Comparison of ENCODE assay signal across 8 mouse cellular contexts in genomic region chr3:87988068-87988467, GRCm38 (mm10). TPM values are rescaled to one million over a fixed set of nuclear protein-coding genes. Genes with fewer than 3 reads are reported as not detected.
DNase-seq lines count a peak whose midpoint lies in the region; ATAC-seq lines count a peak whose summit lies in the region.

No protein-coding gene starts in this region.

- peaks cover 22% of the 10 kb centered on the region for H3K4me1 ChIP-seq in liver, embryonic 11.5 days (replicated peaks; ENCODE audit: control insufficient read depth, insufficient read depth, low read length)
- peaks cover 50% of the 10 kb centered on the region for H3K4me1 ChIP-seq in embryonic facial prominence, embryonic 15.5 days
- H3K4me1 ChIP-seq in intestine, embryonic 14.5 days (replicated peaks; ENCODE audit: control insufficient read depth, insufficient read depth, low read length): peaks cover 39% of the 10 kb centered on the region
- peaks cover 29% of the 10 kb centered on the region for H3K4me1 ChIP-seq in neural tube, embryonic 14.5 days (ENCODE audit: control insufficient read depth, insufficient read depth, low read length)

- no peaks in the 10 kb centered on the region for H3K36me3 ChIP-seq in liver, embryonic 11.5 days (ENCODE audit: control insufficient read depth, insufficient read depth, low read length)
- no peaks in the 10 kb centered on the region for H3K36me3 ChIP-seq in embryonic facial prominence, embryonic 15.5 days
- H3K36me3 ChIP-seq in intestine, embryonic 14.5 days (ENCODE audit: control insufficient read depth, insufficient read depth, low read length): no peaks in the 10 kb centered on the region
- no peaks in the 10 kb centered on the region for H3K36me3 ChIP-seq in neural tube, embryonic 14.5 days (ENCODE audit: control insufficient read depth, insufficient read depth, low read length)

- H3K4me3 ChIP-seq in liver, embryonic 11.5 days (ENCODE audit: low read depth, low read length): peak overlapping the region; percentile 45
- peak overlapping the region; percentile 49 for H3K4me3 ChIP-seq in embryonic facial prominence, embryonic 15.5 days (replicated peaks)
- H3K4me3 ChIP-seq in intestine, embryonic 14.5 days (ENCODE audit: low read depth, low read length): peak overlapping the region; percentile 38
- H3K4me3 ChIP-seq in neural tube, embryonic 14.5 days (ENCODE audit: low read depth, low read length): peak overlapping the region; percentile 31

- H3K4me2 ChIP-seq in liver, embryonic 11.5 days: peak overlapping the region; percentile 75
- peak overlapping the region; percentile 88 for H3K4me2 ChIP-seq in embryonic facial prominence, embryonic 15.5 days (replicated peaks)
- peak overlapping the region; percentile 72 for H3K4me2 ChIP-seq in intestine, embryonic 14.5 days (ENCODE audit: low read length)
- H3K4me2 ChIP-seq in neural tube, embryonic 14.5 days (ENCODE audit: low read depth, low read length): peak overlapping the region; percentile 56

- DNase-seq in liver, embryonic 11.5 days (ENCODE audit: low spot score): no peak
- no peak for DNase-seq in liver
- no peak for DNase-seq in intestine, embryonic 14.5 days (ENCODE audit: low spot score)
- no peak for DNase-seq in spleen, adult 12 weeks (ENCODE audit: low spot score)
- DNase-seq in gastrocnemius, postnatal 36 days: no peak
- no peak for DNase-seq in testis, postnatal 10 days (ENCODE audit: low spot score)

- peaks cover 40% of the 10 kb centered on the region for H3K27me3 ChIP-seq in liver, embryonic 11.5 days (replicated peaks; ENCODE audit: control insufficient read depth, insufficient read depth, low read length)
- H3K27me3 ChIP-seq in embryonic facial prominence, embryonic 15.5 days: peaks cover 49% of the 10 kb centered on the region
- H3K27me3 ChIP-seq in intestine, embryonic 14.5 days (replicated peaks; ENCODE audit: control insufficient read depth, insufficient read depth, low read length): peaks cover 48% of the 10 kb centered on the region
- H3K27me3 ChIP-seq in neural tube, embryonic 14.5 days (ENCODE audit: control insufficient read depth, insufficient read depth, low read length): no peaks in the 10 kb centered on the region; the same call in 1 of the 2 replicates

- intact Hi-C loops in gastrocnemius, postnatal 36 days (cut with DNase I): no loop called here

- H3K9me3 ChIP-seq in liver, embryonic 11.5 days (ENCODE audit: control insufficient read depth, low read length): no peaks in the 10 kb centered on the region
- H3K9me3 ChIP-seq in embryonic facial prominence, embryonic 15.5 days (replicated peaks): no peaks in the 10 kb centered on the region
- no peaks in the 10 kb centered on the region for H3K9me3 ChIP-seq in intestine, embryonic 14.5 days (ENCODE audit: control insufficient read depth, low read length)
- H3K9me3 ChIP-seq in neural tube, embryonic 14.5 days (ENCODE audit: control insufficient read depth, low read length): no peaks in the 10 kb centered on the region

- 9% methylated on average over 15 of the region's 15 CpGs for WGBS in liver, embryonic 11.5 days
- 2% methylated on average over 15 of the region's 15 CpGs for WGBS in embryonic facial prominence, embryonic 15.5 days
- WGBS in intestine, embryonic 14.5 days: 4% methylated on average over 15 of the region's 15 CpGs
- 10% methylated on average over 15 of the region's 15 CpGs for WGBS in neural tube, embryonic 14.5 days

- ATAC-seq in liver, embryonic 11.5 days (replicated peaks; ENCODE audit: low FRiP score): 0 out of 2 replicates have a peak, but pooled peaks have one; percentile 0
- no peak for ATAC-seq in embryonic facial prominence, embryonic 15.5 days (ENCODE audit: insufficient number of reproducible peaks, low FRiP score, low TSS enrichment, low read depth)
- ATAC-seq in intestine, embryonic 14.5 days (replicated peaks; ENCODE audit: low FRiP score, low TSS enrichment, low read depth): no peak
- no peak for ATAC-seq in neural tube, embryonic 14.5 days (ENCODE audit: low read depth)

- no peak overlapping the region for H3K27ac ChIP-seq in liver, embryonic 11.5 days (ENCODE audit: low read depth, low read length)
- no peak overlapping the region for H3K27ac ChIP-seq in embryonic facial prominence, embryonic 15.5 days (replicated peaks)
- H3K27ac ChIP-seq in intestine, embryonic 14.5 days (ENCODE audit: low read depth): no peak overlapping the region
- peak overlapping the region; percentile 58; the same call in 1 of the 2 replicates for H3K27ac ChIP-seq in neural tube, embryonic 14.5 days (ENCODE audit: low read depth, low read length)

- H3K9ac ChIP-seq in liver, embryonic 11.5 days (ENCODE audit: low read depth, low read length): no peak overlapping the region
- H3K9ac ChIP-seq in embryonic facial prominence, embryonic 15.5 days: no peak overlapping the region
- H3K9ac ChIP-seq in intestine, embryonic 14.5 days (ENCODE audit: low read length): no peak overlapping the region
- peak overlapping the region; percentile 49 for H3K9ac ChIP-seq in neural tube, embryonic 14.5 days (replicated peaks; ENCODE audit: low read depth, low read length)

RNA-seq across cellular contexts. Expression of gene Bcan, which starts 12.0 kb away (rescaled TPM):
- polyA plus RNA-seq in liver, embryonic 11.5 days (2014; fragmentation: Nextera tagmentation; extraction: Ambion mirVana): 0.08 TPM in 1 of 2 replicates, not detected in the other
- polyA plus RNA-seq in embryonic facial prominence, embryonic 15.5 days (2015; fragmentation: Nextera tagmentation; extraction: Ambion mirVana): 0.38 and 0.61 TPM in 2 replicates
- 0.26 and 0.73 TPM in 2 replicates for polyA plus RNA-seq in intestine, embryonic 14.5 days (2014; fragmentation: Nextera tagmentation; extraction: Ambion mirVana)
- 79.5 and 107 TPM in 2 replicates for polyA plus RNA-seq in neural tube, embryonic 14.5 days (2014; fragmentation: Nextera tagmentation; extraction: Ambion mirVana)
- total RNA-seq in gastrocnemius, postnatal 36 days (2021): under 1 TPM; 0.08 to 0.17 TPM

RNA-seq across cellular contexts. Expression of gene Nes, which starts 17.2 kb away (rescaled TPM):
- polyA plus RNA-seq in liver, embryonic 11.5 days (2014; fragmentation: Nextera tagmentation; extraction: Ambion mirVana): 4.9 and 5.8 TPM in 2 replicates
- 41.9 and 57.3 TPM in 2 replicates for polyA plus RNA-seq in embryonic facial prominence, embryonic 15.5 days (2015; fragmentation: Nextera tagmentation; extraction: Ambion mirVana)
- 11.9 and 13.4 TPM in 2 replicates for polyA plus RNA-seq in intestine, embryonic 14.5 days (2014; fragmentation: Nextera tagmentation; extraction: Ambion mirVana)
- polyA plus RNA-seq in neural tube, embryonic 14.5 days (2014; fragmentation: Nextera tagmentation; extraction: Ambion mirVana): 11.1 and 16.7 TPM in 2 replicates
- 10 to 100 TPM; 15.4 to 20.5 TPM for total RNA-seq in gastrocnemius, postnatal 36 days (2021)

RNA-seq across cellular contexts. Expression of gene Hapln2, which starts 39.3 kb away (rescaled TPM):
- not detected in 2 replicates for polyA plus RNA-seq in liver, embryonic 11.5 days (2014; fragmentation: Nextera tagmentation; extraction: Ambion mirVana)
- polyA plus RNA-seq in embryonic facial prominence, embryonic 15.5 days (2015; fragmentation: Nextera tagmentation; extraction: Ambion mirVana): 0.31 and 0.35 TPM in 2 replicates
- polyA plus RNA-seq in intestine, embryonic 14.5 days (2014; fragmentation: Nextera tagmentation; extraction: Ambion mirVana): 0.13 TPM in 1 of 2 replicates, not detected in the other
- 0.39 and 0.76 TPM in 2 replicates for polyA plus RNA-seq in neural tube, embryonic 14.5 days (2014; fragmentation: Nextera tagmentation; extraction: Ambion mirVana)
- under 1 TPM in 1 of 2 experiments, not detected in 1; 0.42 TPM for total RNA-seq in gastrocnemius, postnatal 36 days (2021)

RNA-seq across cellular contexts. Expression of gene Crabp2, which starts 39.6 kb away (rescaled TPM):
- polyA plus RNA-seq in liver, embryonic 11.5 days (2014; fragmentation: Nextera tagmentation; extraction: Ambion mirVana): 24.9 and 29.9 TPM in 2 replicates
- polyA plus RNA-seq in embryonic facial prominence, embryonic 15.5 days (2015; fragmentation: Nextera tagmentation; extraction: Ambion mirVana): 200 and 206 TPM in 2 replicates
- 9.7 and 14.4 TPM in 2 replicates for polyA plus RNA-seq in intestine, embryonic 14.5 days (2014; fragmentation: Nextera tagmentation; extraction: Ambion mirVana)
- 45.5 and 103 TPM in 2 replicates for polyA plus RNA-seq in neural tube, embryonic 14.5 days (2014; fragmentation: Nextera tagmentation; extraction: Ambion mirVana)
- total RNA-seq in gastrocnemius, postnatal 36 days (2021): under 1 TPM; 0.37 to 0.48 TPM

RNA-seq across cellular contexts. Expression of gene Gpatch4, which starts 54.8 kb away (rescaled TPM):
- 60.6 and 60.7 TPM in 2 replicates for polyA plus RNA-seq in liver, embryonic 11.5 days (2014; fragmentation: Nextera tagmentation; extraction: Ambion mirVana)
- 28.5 and 35.8 TPM in 2 replicates for polyA plus RNA-seq in embryonic facial prominence, embryonic 15.5 days (2015; fragmentation: Nextera tagmentation; extraction: Ambion mirVana)
- polyA plus RNA-seq in intestine, embryonic 14.5 days (2014; fragmentation: Nextera tagmentation; extraction: Ambion mirVana): 41.1 and 45.5 TPM in 2 replicates
- polyA plus RNA-seq in neural tube, embryonic 14.5 days (2014; fragmentation: Nextera tagmentation; extraction: Ambion mirVana): 31.2 and 36.5 TPM in 2 replicates
- total RNA-seq in gastrocnemius, postnatal 36 days (2021): 10 to 100 TPM; 16.0 to 17.1 TPM

Comparison
In these comparisons a context has a peak if more than half of its experiments do, and no peak if none do; other contexts are left out.
1. RNA of gene Bcan, which starts 12.0 kb away (polyA plus RNA-seq): 79.5 to 107 TPM in neural tube, embryonic 14.5 days; 0.26 to 0.73 TPM in intestine, embryonic 14.5 days, 0.38 to 0.61 TPM in embryonic facial prominence, embryonic 15.5 days and 0.08 TPM in liver, embryonic 11.5 days; every median in the first group is over 10 times any median in the second.
2. Peak in every context shown above with its lines, with median percentiles within 50 percentile points of each other: H3K4me2 ChIP-seq and H3K4me3 ChIP-seq.